Mouse (Mus musculus): Measurements from ENCODE around the gene Mt4.

Gene Mt4

GRCm38 (mm10) chr8:94179713-94180560, 42.9 kb downstream of the Mt4 start:
- no peak for DNase-seq (ENCODE audit: low spot score)

DNA sequence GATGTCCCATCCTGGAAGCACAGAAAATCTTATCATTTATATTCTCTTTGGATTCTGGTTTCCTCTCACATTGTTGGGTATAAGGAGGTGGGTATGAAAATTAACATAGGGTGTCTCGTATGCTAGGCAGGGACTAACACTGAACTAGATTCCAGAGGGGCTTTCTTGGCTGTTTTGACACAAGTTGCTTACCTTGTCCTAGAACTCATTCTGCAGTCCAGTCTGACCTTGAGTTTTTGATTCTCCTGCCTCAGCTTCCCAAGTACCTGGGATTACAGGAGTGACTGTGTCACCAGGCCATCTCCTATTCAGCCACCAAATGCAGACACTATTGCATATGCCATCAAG, 43.5 kb downstream of the Mt4 start:
- DNase-seq (ENCODE audit: low spot score) = no peak

GRCm38 (mm10) chr8:94182055-94182929, 45.3 kb downstream of the Mt4 start:
- DNase-seq (ENCODE audit: low spot score) = no peak

- DNase-seq (ENCODE audit: low spot score) = peak; percentile 79
These were observed 46.1 kb downstream of the Mt4 start for GRCm38 (mm10) chr8:94183117-94183516.

DNA sequence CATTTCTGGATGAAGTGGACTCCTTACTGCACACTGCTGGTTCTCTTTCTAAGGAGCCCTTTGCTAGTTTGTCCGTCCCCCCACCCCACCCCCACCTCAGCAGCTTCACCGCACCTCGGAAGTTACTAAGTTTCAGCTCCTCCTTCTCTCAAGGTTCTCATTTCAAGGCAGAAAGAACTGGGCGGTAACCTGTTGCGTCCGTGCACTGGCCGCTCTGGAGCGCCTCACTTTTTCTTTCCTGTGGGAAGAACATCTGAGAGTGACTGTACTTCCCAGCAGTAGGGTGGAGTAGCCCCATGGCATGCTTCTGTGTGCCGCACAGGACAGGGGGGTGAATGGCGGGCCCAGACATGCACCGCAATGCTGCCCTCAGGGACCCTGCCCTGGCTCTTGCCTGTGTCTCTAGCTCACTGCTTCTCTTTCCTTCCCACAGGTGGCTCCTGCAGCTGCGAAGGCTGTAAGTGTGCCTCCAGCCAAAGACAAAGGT, 47.4 kb downstream of the Mt4 start:
- no peak for DNase-seq (ENCODE audit: low spot score)

- no peak for DNase-seq (ENCODE audit: low spot score)
These were observed 48.8 kb downstream of the Mt4 start for GRCm38 (mm10) chr8:94185791-94186190.

GRCm38 (mm10) chr8:94186542-94186941, 49.5 kb downstream of the Mt4 start:
- DNase-seq (ENCODE audit: low spot score) = peak; percentile 88

GRCm38 (mm10) chr8:94187290-94188002, 50.4 kb downstream of the Mt4 start:
- DNase-seq (ENCODE audit: low spot score) = no peak
